Comparison of ENCODE assay signal across 25 mouse cellular contexts in the genomic region with DNA sequence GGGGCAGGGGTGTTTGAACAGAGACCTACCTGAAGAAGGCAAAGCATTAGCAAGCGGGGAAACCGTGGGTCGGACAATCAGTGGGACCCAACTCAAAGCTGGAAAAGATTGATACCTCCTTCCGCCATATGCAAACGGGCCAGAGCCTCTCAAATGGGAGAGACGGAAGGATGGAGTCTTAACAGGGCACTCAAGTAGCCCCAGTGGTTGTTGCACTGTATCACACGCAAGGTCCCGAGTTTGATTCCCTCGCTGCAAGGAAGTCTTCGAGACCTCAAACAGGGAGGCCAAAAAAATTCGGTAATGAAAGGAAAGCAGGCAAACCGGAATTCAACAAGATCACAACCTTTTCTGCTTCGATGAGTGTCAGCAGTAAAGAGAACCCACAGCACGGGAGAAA.
"Had no signal": no experiment of that assay in that cellular context is flagged by ENCODE, and none has a peak within 500 bp of the region (broad histone marks: within the 10 kb centered on the region; RNA-seq: fewer than 3 reads in every experiment).

No protein-coding gene starts in this region.

- H3K4me3 ChIP-seq: heart, embryonic 10.5 days; heart, embryonic 12.5 days; hindbrain, embryonic 10.5 days; hindbrain, embryonic 12.5 days; intestine, embryonic 15.5 days; layer of hippocampus, adult 2 months; left cerebral cortex, adult 2 months; limb, embryonic 10.5 days; limb, embryonic 12.5 days; liver, embryonic 15.5 days had no signal

- H3K36me3 ChIP-seq: hindbrain, embryonic 12.5 days; intestine, embryonic 15.5 days; limb, embryonic 12.5 days; liver, embryonic 15.5 days had no signal

- H3K4me2 ChIP-seq: heart, embryonic 12.5 days; hindbrain, embryonic 12.5 days; hindbrain, embryonic 14.5 days; intestine, embryonic 15.5 days; limb, embryonic 12.5 days; liver, embryonic 11.5 days; liver, embryonic 15.5 days had no signal

- H3K27ac ChIP-seq: heart, embryonic 10.5 days; hindbrain, embryonic 10.5 days; hindbrain, embryonic 12.5 days; hindbrain, embryonic 14.5 days; intestine, embryonic 15.5 days; layer of hippocampus, adult 2 months; left cerebral cortex, adult 2 months; limb, embryonic 10.5 days; limb, embryonic 12.5 days; liver, embryonic 15.5 days had no signal

- ATAC-seq: hindbrain, embryonic 16.5 days; inflammation-experienced regulatory T-cells, adult 6 months; intestine, embryonic 15.5 days; intestine, postnatal 0 days had no signal

- H3K9me3 ChIP-seq: heart, embryonic 10.5 days; heart, embryonic 12.5 days; hindbrain, embryonic 10.5 days; hindbrain, embryonic 12.5 days; intestine, embryonic 15.5 days; limb, embryonic 10.5 days; limb, embryonic 12.5 days; liver, embryonic 15.5 days had no signal

- H3K27me3 ChIP-seq: heart, embryonic 12.5 days; hindbrain, embryonic 12.5 days; intestine, embryonic 15.5 days had no signal

- H3K9ac ChIP-seq: heart, embryonic 12.5 days; hindbrain, embryonic 12.5 days; hindbrain, embryonic 14.5 days; intestine, embryonic 15.5 days; limb, embryonic 12.5 days; liver, embryonic 15.5 days had no signal

- DNase-seq: gastrocnemius, postnatal 25 days; heart, adult 18-20 months; heart, postnatal 10 days; heart, postnatal 4 days; kidney, adult 18-20 months; kidney, adult 8-10 months; kidney, postnatal 10 days; kidney, postnatal 25 days; kidney, postnatal 4 days; liver had no signal
